Mouse (Mus musculus): ENCODE data around the gene Dpm3.
A peak's percentile ranks its signal among the peaks of the same experiment; 100 is the strongest.

The Dpm3 gene

GRCm38 (mm10) chr3:89270891-89271290 is 11.7 kb downstream of the Dpm3 start:
- no peak for DNase-seq

- no peak for DNase-seq
Observed at GRCm38 (mm10) chr3:89271760-89272159, 12.6 kb downstream of the Dpm3 start.

- DNase-seq, result no peak
Observed at GRCm38 (mm10) chr3:89276061-89276460, 16.9 kb downstream of the Dpm3 start.

GRCm38 (mm10) chr3:89277281-89278021 is 18.3 kb downstream of the Dpm3 start:
- no peak for DNase-seq

- DNase-seq, result no peak
Observed at GRCm38 (mm10) chr3:89278107-89278506, 18.9 kb downstream of the Dpm3 start.

GRCm38 (mm10) chr3:89278643-89279042 is 19.5 kb downstream of the Dpm3 start:
- no peak for DNase-seq

- peak in 1 of 2 experiments; percentile 24 for DNase-seq
Observed at GRCm38 (mm10) chr3:89279153-89279890, 20.2 kb downstream of the Dpm3 start.

GRCm38 (mm10) chr3:89280050-89280605 is 21.0 kb downstream of the Dpm3 start:
- DNase-seq, result no peak

GRCm38 (mm10) chr3:89280606-89281511 is 21.7 kb downstream of the Dpm3 start, which contains the start of gene Efna1:
TSS of gene Efna1 (minus strand) at chr3:89281142.
- DNase-seq, result no peak

GRCm38 (mm10) chr3:89281579-89282290 is 22.6 kb downstream of the Dpm3 start:
- DNase-seq, result peak; percentile 78 to 79

GRCm38 (mm10) chr3:89282291-89282643 is 23.1 kb downstream of the Dpm3 start:
- DNase-seq, result no peak

GRCm38 (mm10) chr3:89284261-89284660 is 25.1 kb downstream of the Dpm3 start:
- DNase-seq, result no peak

GRCm38 (mm10) chr3:89285526-89285925 is 26.4 kb downstream of the Dpm3 start:
- no peak for DNase-seq

- no peak for DNase-seq
Observed at GRCm38 (mm10) chr3:89287286-89287685, 28.1 kb downstream of the Dpm3 start.

GRCm38 (mm10) chr3:89288503-89288928 is 29.4 kb downstream of the Dpm3 start:
- no peak for DNase-seq

GRCm38 (mm10) chr3:89291874-89292273 is 32.7 kb downstream of the Dpm3 start:
- DNase-seq, result no peak

GRCm38 (mm10) chr3:89292303-89292702 is 33.1 kb downstream of the Dpm3 start:
- DNase-seq, result peak in 1 of 2 experiments; percentile 57

- no peak for DNase-seq
Observed at GRCm38 (mm10) chr3:89293247-89293918, 34.2 kb downstream of the Dpm3 start.

- DNase-seq, result no peak
Observed at GRCm38 (mm10) chr3:89294195-89294594, 35.0 kb downstream of the Dpm3 start.

GRCm38 (mm10) chr3:89295685-89296230 is 36.6 kb downstream of the Dpm3 start:
- DNase-seq, result no peak

GRCm38 (mm10) chr3:89296761-89297396 is 37.7 kb downstream of the Dpm3 start:
- no peak for DNase-seq
